Mouse (Mus musculus): ENCODE results near the gene Tcte1.

- TF ChIP-seq CTCF (IDR thresholded peaks at IDR 0.05; ENCODE audit: low read depth, low read length) (no peak), POLR2A (IDR thresholded peaks at IDR 0.05; ENCODE audit: borderline replicate concordance, low read depth, low read length) (no peak)
Measured at GRCm38 (mm10) chr17:45556514-45557245, 33.4 kb downstream of the Tcte1 start.

Data from bone marrow macrophage, adult 2 months (primary cell).